Mouse (Mus musculus): Measurements from ENCODE around the gene Naga. TPM values are rescaled to one million over a fixed set of nuclear protein-coding genes. Genes with fewer than 3 reads are reported as not detected.
"Not testable (repeated sequence)": the region's sequence is repeated elsewhere in the genome, so short reads cannot be mapped to it uniquely, and the experiment has no call there.

The Naga gene
- polyA plus RNA-seq, 1 experiment from 2014 or later: 23.0 TPM

- ATAC-seq (ENCODE audit: low FRiP score, low TSS enrichment) (no peak), DNase-seq (peak; percentile 22)
- Histone ChIP-seq H3K9ac (replicated peaks; ENCODE audit: low read length) (no peak overlapping the region), H3K27me3 (ENCODE audit: control insufficient read depth, insufficient read depth, low read length) (no peaks in the 10 kb centered on the region), H3K4me2 (ENCODE audit: low read length) (no peak overlapping the region), H3K9me3 (ENCODE audit: control insufficient read depth, low read length) (no peaks in the 10 kb centered on the region), H3K27ac (replicated peaks; ENCODE audit: low read depth, low read length) (0 out of 2 replicates have a peak overlapping the region, but pooled peaks have one; percentile 8), H3K4me3 (replicated peaks; ENCODE audit: low read depth, low read length) (no peak overlapping the region), H3K36me3 (ENCODE audit: control insufficient read depth, insufficient read depth, low read length) (no peaks in the 10 kb centered on the region), H3K4me1 (ENCODE audit: control insufficient read depth, insufficient read depth, low read length) (peaks cover 8% of the 10 kb centered on the region)
- 70% methylated on average over 17 of the region's 17 CpGs for WGBS
These were observed 37.8 kb upstream of the Naga start for GRCm38 (mm10) chr15:82376393-82377138.

GRCm38 (mm10) chr15:82375855-82376254, 37.1 kb upstream of the Naga start:
- DNase-seq: no peak
- Histone ChIP-seq H3K36me3 (ENCODE audit: control insufficient read depth, insufficient read depth, low read length) (no peaks in the 10 kb centered on the region), H3K4me2 (ENCODE audit: low read length) (no peak overlapping the region), H3K4me1 (ENCODE audit: control insufficient read depth, insufficient read depth, low read length) (peaks cover 5% of the 10 kb centered on the region), H3K4me3 (replicated peaks; ENCODE audit: low read depth, low read length) (no peak overlapping the region), H3K9ac (replicated peaks; ENCODE audit: low read length) (no peak overlapping the region), H3K9me3 (ENCODE audit: control insufficient read depth, low read length) (no peaks in the 10 kb centered on the region), H3K27ac (replicated peaks; ENCODE audit: low read depth, low read length) (no peak overlapping the region), H3K27me3 (ENCODE audit: control insufficient read depth, insufficient read depth, low read length) (no peaks in the 10 kb centered on the region)
- 89% methylated on average over 9 of the region's 9 CpGs for WGBS
- ATAC-seq (ENCODE audit: low FRiP score, low TSS enrichment): no peak

GRCm38 (mm10) chr15:82374437-82374836, 35.7 kb upstream of the Naga start:
- WGBS: 79% methylated on average over 5 of the region's 5 CpGs
- H3K27me3 ChIP-seq (ENCODE audit: control insufficient read depth, insufficient read depth, low read length): no peaks in the 10 kb centered on the region
- no peak overlapping the region for H3K4me2 ChIP-seq (ENCODE audit: low read length)
- no peaks in the 10 kb centered on the region for H3K9me3 ChIP-seq (ENCODE audit: control insufficient read depth, low read length)
- H3K27ac ChIP-seq (replicated peaks; ENCODE audit: low read depth, low read length): no peak overlapping the region
- no peak for DNase-seq
- no peak overlapping the region for H3K4me3 ChIP-seq (replicated peaks; ENCODE audit: low read depth, low read length)
- H3K36me3 ChIP-seq (ENCODE audit: control insufficient read depth, insufficient read depth, low read length): no peaks in the 10 kb centered on the region
- no peak overlapping the region for H3K9ac ChIP-seq (replicated peaks; ENCODE audit: low read length)
- no peaks in the 10 kb centered on the region for H3K4me1 ChIP-seq (ENCODE audit: control insufficient read depth, insufficient read depth, low read length)
- no peak for ATAC-seq (ENCODE audit: low FRiP score, low TSS enrichment)

GRCm38 (mm10) chr15:82372991-82373390, 34.3 kb upstream of the Naga start:
- DNase-seq: no peak
- Histone ChIP-seq H3K4me2 (ENCODE audit: low read length) (no peak overlapping the region), H3K27ac (replicated peaks; ENCODE audit: low read depth, low read length) (no peak overlapping the region), H3K4me3 (replicated peaks; ENCODE audit: low read depth, low read length) (no peak overlapping the region), H3K27me3 (ENCODE audit: control insufficient read depth, insufficient read depth, low read length) (no peaks in the 10 kb centered on the region), H3K36me3 (ENCODE audit: control insufficient read depth, insufficient read depth, low read length) (no peaks in the 10 kb centered on the region), H3K4me1 (ENCODE audit: control insufficient read depth, insufficient read depth, low read length) (no peaks in the 10 kb centered on the region), H3K9me3 (ENCODE audit: control insufficient read depth, low read length) (no peaks in the 10 kb centered on the region), H3K9ac (replicated peaks; ENCODE audit: low read length) (no peak overlapping the region)
- WGBS: 87% methylated on average over 5 of the region's 5 CpGs
- no peak for ATAC-seq (ENCODE audit: low FRiP score, low TSS enrichment)

GRCm38 (mm10) chr15:82372446-82372845, 33.7 kb upstream of the Naga start:
- no peaks in the 10 kb centered on the region for H3K9me3 ChIP-seq (ENCODE audit: control insufficient read depth, low read length)
- no peak overlapping the region for H3K4me3 ChIP-seq (replicated peaks; ENCODE audit: low read depth, low read length)
- no peak for DNase-seq
- no peak overlapping the region for H3K4me2 ChIP-seq (ENCODE audit: low read length)
- no peaks in the 10 kb centered on the region for H3K27me3 ChIP-seq (ENCODE audit: control insufficient read depth, insufficient read depth, low read length)
- no peak overlapping the region for H3K27ac ChIP-seq (replicated peaks; ENCODE audit: low read depth, low read length)
- H3K4me1 ChIP-seq (ENCODE audit: control insufficient read depth, insufficient read depth, low read length): no peaks in the 10 kb centered on the region
- no peak for ATAC-seq (ENCODE audit: low FRiP score, low TSS enrichment)
- H3K36me3 ChIP-seq (ENCODE audit: control insufficient read depth, insufficient read depth, low read length): no peaks in the 10 kb centered on the region
- WGBS: 91% methylated on average over 6 of the region's 6 CpGs
- H3K9ac ChIP-seq (replicated peaks; ENCODE audit: low read length): no peak overlapping the region

GRCm38 (mm10) chr15:82368851-82369250, 30.1 kb upstream of the Naga start:
- Histone ChIP-seq H3K4me2 (ENCODE audit: low read length) (no peak overlapping the region), H3K9me3 (ENCODE audit: control insufficient read depth, low read length) (no peaks in the 10 kb centered on the region), H3K4me1 (ENCODE audit: control insufficient read depth, insufficient read depth, low read length) (no peaks in the 10 kb centered on the region), H3K9ac (replicated peaks; ENCODE audit: low read length) (no peak overlapping the region), H3K4me3 (replicated peaks; ENCODE audit: low read depth, low read length) (no peak overlapping the region), H3K27me3 (ENCODE audit: control insufficient read depth, insufficient read depth, low read length) (no peaks in the 10 kb centered on the region), H3K36me3 (ENCODE audit: control insufficient read depth, insufficient read depth, low read length) (no peaks in the 10 kb centered on the region), H3K27ac (replicated peaks; ENCODE audit: low read depth, low read length) (no peak overlapping the region)
- no peak for ATAC-seq (ENCODE audit: low FRiP score, low TSS enrichment)
- WGBS: 78% methylated on average over 1 of the region's 1 CpGs
- DNase-seq: no peak

- ATAC-seq (ENCODE audit: low FRiP score, low TSS enrichment) (no peak), DNase-seq (no peak)
- Histone ChIP-seq H3K4me1 (ENCODE audit: control insufficient read depth, insufficient read depth, low read length) (no peaks in the 10 kb centered on the region), H3K4me3 (replicated peaks; ENCODE audit: low read depth, low read length) (no peak overlapping the region), H3K27ac (replicated peaks; ENCODE audit: low read depth, low read length) (no peak overlapping the region), H3K36me3 (ENCODE audit: control insufficient read depth, insufficient read depth, low read length) (no peaks in the 10 kb centered on the region), H3K27me3 (ENCODE audit: control insufficient read depth, insufficient read depth, low read length) (no peaks in the 10 kb centered on the region), H3K9ac (replicated peaks; ENCODE audit: low read length) (no peak overlapping the region), H3K4me2 (ENCODE audit: low read length) (no peak overlapping the region), H3K9me3 (ENCODE audit: control insufficient read depth, low read length) (no peaks in the 10 kb centered on the region)
- WGBS: 97% methylated on average over 4 of the region's 4 CpGs
These were observed 29.4 kb upstream of the Naga start for GRCm38 (mm10) chr15:82368146-82368545.

- not testable (repeated sequence) for ATAC-seq (ENCODE audit: low FRiP score, low TSS enrichment); H3K4me2 ChIP-seq (ENCODE audit: low read length); H3K4me3 ChIP-seq (replicated peaks; ENCODE audit: low read depth, low read length); H3K4me1 ChIP-seq (ENCODE audit: control insufficient read depth, insufficient read depth, low read length); H3K9ac ChIP-seq (replicated peaks; ENCODE audit: low read length); H3K36me3 ChIP-seq (ENCODE audit: control insufficient read depth, insufficient read depth, low read length); H3K27ac ChIP-seq (replicated peaks; ENCODE audit: low read depth, low read length); H3K27me3 ChIP-seq (ENCODE audit: control insufficient read depth, insufficient read depth, low read length); H3K9me3 ChIP-seq (ENCODE audit: control insufficient read depth, low read length); DNase-seq
- WGBS: 10% methylated on average over 6 of the region's 9 CpGs
These were observed 25.8 kb upstream of the Naga start for GRCm38 (mm10) chr15:82364561-82364960.

- not testable (repeated sequence) for DNase-seq; H3K27me3 ChIP-seq (ENCODE audit: control insufficient read depth, insufficient read depth, low read length); H3K4me3 ChIP-seq (replicated peaks; ENCODE audit: low read depth, low read length); H3K4me1 ChIP-seq (ENCODE audit: control insufficient read depth, insufficient read depth, low read length); H3K9me3 ChIP-seq (ENCODE audit: control insufficient read depth, low read length); H3K36me3 ChIP-seq (ENCODE audit: control insufficient read depth, insufficient read depth, low read length); ATAC-seq (ENCODE audit: low FRiP score, low TSS enrichment); H3K27ac ChIP-seq (replicated peaks; ENCODE audit: low read depth, low read length); H3K9ac ChIP-seq (replicated peaks; ENCODE audit: low read length); H3K4me2 ChIP-seq (ENCODE audit: low read length)
- WGBS: 75% methylated on average over 7 of the region's 12 CpGs
These were observed 25.1 kb upstream of the Naga start for GRCm38 (mm10) chr15:82363801-82364200.
